Mouse (Mus musculus): ENCODE results near the gene Zfp710. TPM values are rescaled to one million over a fixed set of nuclear protein-coding genes. Genes with fewer than 3 reads are reported as not detected.

Gene Zfp710
- polyA plus RNA-seq, 1 experiment from 2014 or later, result 15.9 TPM

DNA sequence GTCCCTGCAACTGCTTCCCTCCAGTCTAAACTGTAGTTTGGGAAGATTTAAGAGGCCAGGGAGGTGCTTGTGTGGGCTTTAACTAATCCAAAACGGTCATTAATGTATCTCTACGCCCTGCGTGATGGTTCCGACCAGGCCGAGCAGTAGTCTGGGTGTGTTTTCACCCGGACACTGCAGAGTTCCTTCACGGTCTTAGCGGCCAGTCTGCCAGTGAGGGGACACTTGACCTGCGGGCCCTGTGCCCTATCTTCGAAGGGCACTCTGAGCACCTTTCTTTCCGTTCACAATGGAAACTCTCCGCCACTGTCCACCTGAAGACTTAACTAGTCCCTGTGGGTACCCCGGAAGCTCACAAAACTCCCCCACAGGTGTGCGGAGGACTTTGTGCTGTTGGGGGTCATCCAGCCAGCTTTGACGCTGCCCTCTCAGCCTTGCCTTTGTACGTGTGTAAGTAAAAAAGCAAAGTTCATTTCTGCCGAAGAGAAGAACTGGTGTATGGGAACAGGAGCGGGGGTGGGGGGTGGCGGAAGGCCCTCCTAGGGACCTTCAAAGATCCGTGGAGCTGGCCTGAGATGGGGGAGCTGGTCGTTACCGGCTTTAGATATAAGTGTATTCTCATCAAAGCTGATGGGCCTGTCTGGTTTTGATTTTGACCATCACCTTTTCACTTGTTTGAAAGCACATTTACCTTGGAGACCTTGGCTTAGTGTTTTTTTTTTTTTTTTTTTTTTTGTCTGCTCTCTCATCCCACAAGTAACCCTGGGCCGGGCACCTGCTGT, 3.2 kb downstream of the Zfp710 start:
- CTCF ChIA-PET, result interaction anchor here (1.2 kb wide), 1 partner anchor 13 kb away, joined by 3 read pairs; no protein-coding TSS in a partner anchor
- in situ Hi-C loops (cut with MboI; ENCODE audit: low pct_unique_long_range_greater_than_20kb), result no loop called here
- DNase-seq (ENCODE audit: low read depth, low spot score) (no peak), ATAC-seq (no peak)
- TF ChIP-seq CTCF (IDR thresholded peaks at IDR 0.05), result no peak
- POLR2A ChIA-PET, result interaction anchor here (0.6 to 1.6 kb wide), 7 partner anchors 11 to 1237 kb away, joined by 3 to 7 read pairs (median 4); partner anchors contain the start of gene Ap3s2
- no peaks in the 10 kb centered on the region for H3K27me3 ChIP-seq

DNA sequence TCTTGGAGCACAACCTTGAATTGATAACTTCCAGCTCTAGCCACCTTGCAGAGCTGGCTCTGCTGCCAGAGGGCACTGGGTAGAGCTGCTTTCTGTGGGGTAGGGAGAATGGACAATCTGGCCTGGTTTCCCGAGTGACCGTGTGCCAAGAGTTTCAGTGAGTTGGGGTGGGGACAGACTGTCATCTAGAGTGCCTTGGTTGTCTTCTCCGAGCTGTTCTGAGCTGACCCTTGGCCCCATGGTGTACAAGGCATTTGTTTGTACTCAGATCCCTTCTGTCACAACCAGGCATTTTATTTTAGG, 3.8 kb downstream of the Zfp710 start:
- ChIA-PET POLR2A (interaction anchor here (0.6 to 1.6 kb wide), 7 partner anchors 9 to 108 kb away, joined by 3 to 7 read pairs (median 4); partner anchors contain the start of gene Ap3s2), CTCF (interaction anchor here (1.2 kb wide), 1 partner anchor 13 kb away, joined by 3 read pairs; no protein-coding TSS in a partner anchor)
- ATAC-seq, result no peak
- no peaks in the 10 kb centered on the region for H3K27me3 ChIP-seq
- no peak for DNase-seq (ENCODE audit: low read depth, low spot score)
- TF ChIP-seq CTCF (IDR thresholded peaks at IDR 0.05), result no peak
- in situ Hi-C loops (cut with MboI; ENCODE audit: low pct_unique_long_range_greater_than_20kb), result no loop called here

DNA sequence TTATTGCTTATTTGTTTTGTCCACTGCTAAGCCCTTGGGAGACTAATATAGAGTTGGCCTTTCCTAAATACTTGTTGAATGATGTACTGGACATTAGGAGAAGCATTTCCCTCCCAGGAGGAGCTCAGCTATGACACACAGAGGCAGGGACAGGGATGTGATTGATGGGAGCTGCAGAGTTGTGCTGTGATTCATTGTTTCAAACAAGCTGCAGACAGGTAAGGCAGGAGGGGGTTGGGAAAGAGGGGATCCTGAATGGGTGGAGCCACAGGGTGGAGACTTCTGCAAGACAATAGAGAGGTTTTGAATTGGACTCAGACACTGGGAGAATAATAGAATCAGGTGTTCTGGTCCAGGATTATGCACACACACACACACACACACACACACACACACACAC, 5.4 kb downstream of the Zfp710 start:
- DNase-seq (ENCODE audit: low read depth, low spot score) (no peak), ATAC-seq (no peak)
- CTCF ChIA-PET, result interaction anchor here (1.8 kb wide), 1 partner anchor 9 kb away, joined by 6 read pairs; no protein-coding TSS in a partner anchor
- TF ChIP-seq CTCF (IDR thresholded peaks at IDR 0.05), result no peak
- in situ Hi-C loops (cut with MboI; ENCODE audit: low pct_unique_long_range_greater_than_20kb), result no loop called here
- H3K27me3 ChIP-seq, result no peaks in the 10 kb centered on the region
- POLR2A ChIA-PET, result interaction anchor here (1.5 kb wide), 1 partner anchor 8 kb away, joined by 4 read pairs; no protein-coding TSS in a partner anchor

- DNase-seq (ENCODE audit: low read depth, low spot score) (no peak), ATAC-seq (no peak)
- TF ChIP-seq CTCF (IDR thresholded peaks at IDR 0.05), result no peak
- POLR2A ChIA-PET, result interaction anchor here (1.5 kb wide), 1 partner anchor 8 kb away, joined by 4 read pairs; no protein-coding TSS in a partner anchor
- no peaks in the 10 kb centered on the region for H3K27me3 ChIP-seq
- CTCF ChIA-PET, result interaction anchor here (1.8 kb wide), 1 partner anchor 9 kb away, joined by 6 read pairs; no protein-coding TSS in a partner anchor
- in situ Hi-C loops (cut with MboI; ENCODE audit: low pct_unique_long_range_greater_than_20kb), result no loop called here
These were observed 5.9 kb downstream of the Zfp710 start for GRCm38 (mm10) chr7:80030486-80030885.

GRCm38 (mm10) chr7:80030987-80031386, 6.4 kb downstream of the Zfp710 start:
- ChIA-PET CTCF (interaction anchor here (1.8 kb wide), 2 partner anchors 8 to 10 kb away, joined by 5 to 6 read pairs; no protein-coding TSS in a partner anchor), POLR2A (no interaction called here)
- in situ Hi-C loops (cut with MboI; ENCODE audit: low pct_unique_long_range_greater_than_20kb), result no loop called here
- ATAC-seq (no peak), DNase-seq (ENCODE audit: low read depth, low spot score) (no peak)
- no peak for TF ChIP-seq CTCF (IDR thresholded peaks at IDR 0.05)
- no peaks in the 10 kb centered on the region for H3K27me3 ChIP-seq

DNA sequence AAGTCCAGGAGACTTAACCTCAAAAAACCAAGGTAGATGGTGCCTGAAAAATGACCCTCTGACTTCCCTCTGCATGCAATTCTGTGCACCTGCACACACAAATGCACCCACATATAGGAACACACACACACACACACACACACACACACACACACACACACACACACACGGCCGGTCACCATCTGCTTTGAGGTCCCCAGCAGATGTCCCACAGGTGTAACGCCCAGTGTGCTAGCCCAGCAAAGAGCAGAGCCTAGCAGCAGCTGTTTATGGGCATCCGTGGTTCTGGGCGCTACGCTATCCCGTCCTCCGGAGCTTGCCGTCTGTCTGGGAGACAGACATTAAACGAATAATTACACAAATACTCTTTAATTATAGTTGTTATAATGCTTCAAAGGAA, 6.9 kb downstream of the Zfp710 start:
- ChIA-PET POLR2A (no interaction called here), CTCF (interaction anchor here (1.8 kb wide), 1 partner anchor 9 kb away, joined by 5 read pairs; no protein-coding TSS in a partner anchor)
- H3K27me3 ChIP-seq, result no peaks in the 10 kb centered on the region
- no peak for DNase-seq (ENCODE audit: low read depth, low spot score)
- in situ Hi-C loops (cut with MboI; ENCODE audit: low pct_unique_long_range_greater_than_20kb), result no loop called here
- no peak for TF ChIP-seq CTCF (IDR thresholded peaks at IDR 0.05)
- ATAC-seq, result no peak

DNA sequence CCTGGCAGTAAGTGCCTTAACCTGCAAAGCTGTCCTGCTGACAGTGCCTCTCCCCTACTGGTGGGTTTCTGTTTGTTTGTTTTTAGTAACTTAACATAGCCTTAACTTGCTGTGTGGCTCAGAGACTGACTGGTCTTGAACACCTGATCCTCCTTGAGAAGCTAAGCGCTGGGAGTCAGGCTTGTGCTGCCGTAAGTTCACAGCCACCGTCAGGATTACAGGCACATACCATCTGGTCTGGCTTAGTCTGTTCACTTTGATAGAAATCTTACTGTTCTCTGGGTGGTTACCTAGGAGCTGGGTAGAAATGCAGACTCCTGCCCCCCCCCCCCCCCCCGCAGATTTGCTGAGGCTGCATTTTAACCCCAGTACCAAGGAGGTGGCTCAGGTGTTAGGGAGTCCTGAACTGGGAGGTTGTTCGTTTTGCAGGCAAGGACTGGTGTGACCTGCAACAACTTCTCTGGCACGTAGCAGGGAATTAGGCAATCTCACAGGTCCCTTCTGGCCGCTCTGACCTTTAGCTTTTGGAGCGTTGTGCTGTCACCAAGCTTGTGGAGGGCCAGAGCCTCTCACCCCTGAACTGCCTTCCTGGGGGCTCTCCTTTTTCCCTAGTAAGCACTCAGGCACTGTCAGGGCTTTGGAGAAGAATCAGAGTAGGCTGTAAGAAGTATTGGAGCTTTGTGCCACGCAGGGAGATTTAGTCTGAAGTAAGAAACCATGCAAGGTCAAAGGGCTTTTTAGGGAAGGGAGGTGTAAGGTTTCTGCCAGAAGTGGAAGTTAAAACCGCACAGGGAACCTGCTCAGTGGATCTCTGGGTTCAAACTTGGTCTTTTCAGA, 7.8 kb downstream of the Zfp710 start:
- ATAC-seq (no peak), DNase-seq (ENCODE audit: low read depth, low spot score) (no peak)
- no peak for TF ChIP-seq CTCF (IDR thresholded peaks at IDR 0.05)
- ChIA-PET POLR2A (interaction anchor here (1.0 kb wide), 1 partner anchor 55 kb away, joined by 6 read pairs; no protein-coding TSS in a partner anchor), CTCF (interaction anchor here (1.8 kb wide), 1 partner anchor 8 kb away, joined by 5 read pairs; no protein-coding TSS in a partner anchor)
- no peaks in the 10 kb centered on the region for H3K27me3 ChIP-seq
- in situ Hi-C loops (cut with MboI; ENCODE audit: low pct_unique_long_range_greater_than_20kb), result no loop called here

- POLR2A ChIA-PET, result interaction anchor here (1.0 kb wide), 1 partner anchor 54 kb away, joined by 6 read pairs; no protein-coding TSS in a partner anchor
- CTCF ChIA-PET, result no interaction called here
- no peak for TF ChIP-seq CTCF (IDR thresholded peaks at IDR 0.05)
- H3K27me3 ChIP-seq, result no peaks in the 10 kb centered on the region
- DNase-seq (ENCODE audit: low read depth, low spot score) (no peak), ATAC-seq (no peak)
- in situ Hi-C loops (cut with MboI; ENCODE audit: low pct_unique_long_range_greater_than_20kb), result no loop called here
These were observed 8.6 kb downstream of the Zfp710 start for GRCm38 (mm10) chr7:80033064-80033717.

GRCm38 (mm10) chr7:80033771-80034170, 9.2 kb downstream of the Zfp710 start:
- no peaks in the 10 kb centered on the region for H3K27me3 ChIP-seq
- DNase-seq (ENCODE audit: low read depth, low spot score) (no peak), ATAC-seq (no peak)
- in situ Hi-C loops (cut with MboI; ENCODE audit: low pct_unique_long_range_greater_than_20kb), result no loop called here
- CTCF ChIA-PET, result no interaction called here
- POLR2A ChIA-PET, result interaction anchor here (0.7 kb wide), 1 partner anchor 668 kb away, joined by 3 read pairs; no protein-coding TSS in a partner anchor
- no peak for TF ChIP-seq CTCF (IDR thresholded peaks at IDR 0.05)

GRCm38 (mm10) chr7:80035086-80035485, 10.5 kb downstream of the Zfp710 start:
- in situ Hi-C loops (cut with MboI; ENCODE audit: low pct_unique_long_range_greater_than_20kb), result no loop called here
- H3K27me3 ChIP-seq, result no peaks in the 10 kb centered on the region
- ATAC-seq (no peak), DNase-seq (ENCODE audit: low read depth, low spot score) (no peak)
- ChIA-PET POLR2A (interaction anchor here (0.6 to 1.4 kb wide), 4 partner anchors 9 to 49 kb away, joined by 3 read pairs; partner anchors contain the start of gene Zfp710), CTCF (interaction anchor here (0.5 kb wide), 1 partner anchor 18 kb away, joined by 3 read pairs; no protein-coding TSS in a partner anchor)
- TF ChIP-seq CTCF (IDR thresholded peaks at IDR 0.05), result no peak

All from Patski (cell line).